Mouse (Mus musculus) MEL (cell line): ENCODE results near the gene Ccdc12.

Experiments used
- CTCF ChIP-seq, 3 experiments: IDR thresholded peaks in 2 of 3; conservative IDR thresholded peaks in 1 of 3; 2 replicates each; pipeline ENCODE4 v1.5.1; 2011 to 2012; ENCODE audit warnings: low read length in 3 of 3, low read depth in 2 of 3, mild to moderate bottlenecking in 2 of 3, improper control_type of control experiment in 1 of 3, inconsistent platforms in 1 of 3, mixed read lengths in 1 of 3, moderate library complexity in 1 of 3; ENCODE audit not compliant: control insufficient read depth in 1 of 3, insufficient read depth in 1 of 3, poor library complexity in 1 of 3, severe bottlenecking in 1 of 3
- ETS1 ChIP-seq: IDR thresholded peaks from 2 replicates; pipeline ENCODE4 v1.6.1; 2012; ENCODE audit warnings: low read depth, mild to moderate bottlenecking, inconsistent platforms, low read length, improper control_type of control experiment, moderate library complexity
- POLR2AphosphoS5 ChIP-seq: IDR thresholded peaks from 2 replicates; pipeline ENCODE4 v1.6.1; 2012; ENCODE audit warnings: low read depth, borderline replicate concordance, mild to moderate bottlenecking, inconsistent platforms, low read length, moderate library complexity, mixed read lengths
- TCF12 ChIP-seq: IDR thresholded peaks from 2 replicates; pipeline ENCODE4 v1.6.1; 2014; ENCODE audit warnings: low read depth, mild to moderate bottlenecking, inconsistent platforms, low read length, improper control_type of control experiment, moderate library complexity
- USF1 ChIP-seq: IDR thresholded peaks from 2 replicates; pipeline ENCODE4 v1.6.1; 2014; ENCODE audit warnings: low read depth, mild to moderate bottlenecking, inconsistent platforms, low read length, improper control_type of control experiment, moderate library complexity

DNA sequence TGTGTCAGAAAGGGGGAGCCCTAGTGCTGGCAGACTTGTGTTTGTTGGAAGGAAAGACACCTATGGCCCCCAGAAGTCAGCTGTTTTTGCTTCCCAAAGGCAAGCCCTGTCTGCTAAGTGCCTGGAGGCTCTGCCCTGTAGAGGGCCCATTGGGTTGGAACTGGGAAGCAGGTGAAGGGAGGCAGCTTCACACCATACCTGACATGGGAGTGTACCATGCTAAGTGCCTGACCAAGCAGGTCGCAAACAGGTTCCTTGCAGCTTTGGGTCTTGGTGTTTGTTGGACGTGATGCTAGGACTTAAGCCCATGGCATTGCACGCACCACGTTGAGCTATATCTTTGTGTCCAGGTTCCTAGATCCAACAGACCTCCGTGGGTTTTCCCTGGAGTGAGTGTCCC, 40.1 kb downstream of the Ccdc12 start:
- TF ChIP-seq ETS1, result no peak
- no peak for TF ChIP-seq POLR2AphosphoS5
- no peak for TF ChIP-seq TCF12
- TF ChIP-seq CTCF (IDR thresholded peaks at IDR 0.05 in 2 of 3, conservative IDR thresholded peaks at IDR 0.05 in 1 of 3; ENCODE audit: control insufficient read depth in 1 of 3, insufficient read depth in 1 of 3, low read depth in 2 of 3, low read length in 3 of 3, poor library complexity in 1 of 3, severe bottlenecking in 1 of 3), result no peak
- no peak for TF ChIP-seq USF1
